Mouse (Mus musculus) bone marrow macrophage, adult 2 months (primary cell): ENCODE measurements around the gene Ppp4r1. TPM values are rescaled to one million over a fixed set of nuclear protein-coding genes. Genes with fewer than 3 reads are reported as not detected.
A peak's percentile ranks its signal among the peaks of the same experiment; 100 is the strongest.

Source experiments
- H3K27ac ChIP-seq: 2 replicates; pipeline ENCODE4 v1.5.1; 2012; ENCODE audit warnings: low read depth, low read length; ENCODE audit not compliant: insufficient read depth
- H3K4me1 ChIP-seq: 2 replicates; pipeline ENCODE4 v1.6.1; 2012; ENCODE audit warnings: low read length; ENCODE audit not compliant: control insufficient read depth, insufficient read depth
- H3K4me3 ChIP-seq: 2 replicates; pipeline ENCODE4 v1.5.1; 2012; ENCODE audit warnings: mild to moderate bottlenecking, low read length, moderate library complexity; ENCODE audit not compliant: insufficient read depth
- CTCF ChIP-seq: IDR thresholded peaks from 2 replicates; pipeline ENCODE4 v1.5.1; 2012; ENCODE audit warnings: low read depth, mild to moderate bottlenecking, low read length, moderate library complexity
- POLR2A ChIP-seq: IDR thresholded peaks from 2 replicates; pipeline ENCODE4 v1.6.1; 2012; ENCODE audit warnings: mild to moderate bottlenecking, low read depth, low read length, borderline replicate concordance
- polyA plus RNA-seq: library from polyadenylated mRNA; stranded (reverse); fragments of >200 nt; gene quantifications from 2 replicates; pipeline ENCODE4 v1.2.4, GENCODE M21; 2012; ENCODE audit not compliant: missing spikeins, insufficient read depth, insufficient read length

Gene Ppp4r1
- polyA plus RNA-seq, 1 experiment = 58.9 TPM

DNA sequence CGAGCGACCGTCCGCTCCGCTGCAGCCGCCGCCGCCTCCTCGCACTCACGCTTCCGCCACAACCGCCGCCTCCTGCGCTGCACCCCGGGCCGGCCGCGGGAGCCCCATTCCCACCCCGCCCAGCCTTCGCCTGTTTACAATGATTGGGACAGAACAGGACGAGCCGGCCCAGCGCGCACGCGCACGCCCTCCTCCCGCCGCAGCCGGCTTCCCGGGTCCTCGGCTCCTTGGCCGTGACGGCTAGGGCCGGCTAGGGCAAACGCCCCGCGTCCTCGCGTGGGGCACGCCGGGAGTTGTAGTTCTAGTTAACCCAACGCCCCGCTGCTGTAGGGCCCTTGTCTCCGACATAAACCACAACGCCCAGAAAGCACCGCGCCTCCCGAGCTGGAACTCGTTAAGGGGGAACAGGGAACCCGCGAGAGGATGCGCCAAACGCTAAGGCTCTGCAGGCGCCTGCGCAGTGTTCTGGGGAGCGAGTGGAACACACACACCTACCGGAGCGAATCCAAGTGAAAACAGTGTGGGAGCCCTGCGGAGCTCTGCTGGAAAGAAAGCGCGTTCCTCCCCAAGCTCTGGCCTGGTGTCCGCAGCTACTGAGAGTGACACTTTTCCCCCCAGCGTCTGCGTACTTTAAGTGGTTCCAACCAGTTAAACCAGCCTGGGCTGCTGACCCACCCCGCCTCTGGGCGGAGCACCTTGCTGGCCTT is 102.5 kb downstream of the Ppp4r1 start:
- Histone ChIP-seq H3K27ac (peak overlapping the region; percentile 84), H3K4me3 (peak overlapping the region; percentile 92), H3K4me1 (peaks cover 27% of the 10 kb centered on the region)
- TF ChIP-seq CTCF = no peak
- no peak; the same call in 1 of the 2 replicates for TF ChIP-seq POLR2A

DNA sequence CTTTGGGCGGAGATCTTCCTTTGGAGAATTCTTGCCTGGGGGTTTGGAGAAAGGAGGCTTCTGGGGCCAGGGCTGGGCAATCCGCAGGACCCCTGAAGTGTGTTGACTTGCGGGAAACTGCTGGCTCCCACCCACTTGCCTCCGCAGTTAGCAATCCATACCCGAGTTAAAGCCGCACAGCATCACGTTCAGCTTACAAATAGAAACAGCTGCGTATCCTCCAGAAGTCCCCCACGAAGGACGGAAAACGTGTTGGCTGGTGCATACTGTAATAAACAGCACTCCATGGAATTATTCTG is 103.0 kb downstream of the Ppp4r1 start:
- TF ChIP-seq CTCF (no peak), POLR2A (no peak)
- Histone ChIP-seq H3K27ac (peak overlapping the region; percentile 84), H3K4me1 (peaks cover 27% of the 10 kb centered on the region), H3K4me3 (peak overlapping the region; percentile 75)

DNA sequence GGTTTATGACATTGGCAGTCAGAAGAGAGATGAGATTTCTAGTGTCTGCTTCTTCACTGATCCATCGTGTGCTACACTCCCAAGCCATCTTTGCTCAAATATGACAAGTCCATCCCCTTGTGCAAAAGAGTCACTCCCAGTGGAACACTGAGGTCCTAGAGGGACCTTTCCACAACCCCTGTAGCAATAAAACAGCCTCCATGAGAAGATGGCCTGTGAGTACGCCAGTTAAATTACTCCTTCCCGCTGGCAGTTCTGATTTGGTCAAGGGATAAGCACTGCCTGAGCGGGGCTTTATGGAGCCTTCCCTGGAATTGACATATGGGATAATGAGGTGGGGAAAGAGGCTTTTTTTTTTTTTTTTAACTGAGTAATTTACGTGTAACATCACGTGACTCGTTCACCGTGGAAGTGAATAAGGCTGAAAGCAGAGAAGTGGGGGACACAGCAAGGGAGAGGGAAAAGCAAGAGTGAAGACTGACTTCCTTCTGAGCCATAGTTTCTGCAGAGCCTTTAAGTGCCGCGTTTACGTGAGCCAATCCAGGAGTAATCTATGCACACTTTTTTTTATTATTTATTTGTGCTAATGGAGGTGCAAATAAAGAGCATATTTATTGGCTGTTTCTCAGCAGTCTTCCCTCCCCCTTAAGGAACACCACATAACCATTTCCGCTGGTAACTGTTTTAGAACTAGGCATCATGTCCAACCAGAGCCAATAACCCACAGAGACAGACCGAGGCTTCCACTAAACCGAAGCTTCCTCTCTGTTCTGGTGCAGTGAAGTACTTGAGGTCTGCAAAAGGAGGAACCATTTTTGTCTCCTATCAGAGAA is 103.5 kb downstream of the Ppp4r1 start, which contains the start of gene Ralbp1:
TSS of gene Ralbp1 (minus strand) at position 102 of the 833 bp plus-strand sequence.
- peaks cover 23% of the 10 kb centered on the region for H3K4me1 ChIP-seq

DNA sequence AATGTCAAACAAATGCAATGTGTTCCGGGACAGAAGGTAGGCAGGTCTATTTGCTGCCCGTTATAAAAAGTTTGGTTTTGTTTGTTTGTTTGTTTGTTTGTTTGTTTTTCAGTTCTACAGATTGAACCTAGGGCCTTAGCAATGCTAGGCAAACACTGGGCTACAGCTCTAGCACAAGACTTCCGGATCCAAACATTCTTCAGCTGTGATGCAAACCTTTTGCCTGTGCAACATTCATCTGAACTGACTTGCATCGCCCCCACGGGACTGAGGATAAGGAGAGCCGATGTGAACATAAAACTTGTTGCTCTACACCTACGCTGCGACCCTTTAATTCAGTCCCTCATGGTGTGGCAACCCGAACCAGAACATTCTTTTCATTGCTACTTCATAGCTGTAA is 104.2 kb downstream of the Ppp4r1 start:
- H3K27ac ChIP-seq = peak overlapping the region; percentile 84
- no peak for TF ChIP-seq POLR2A
- peak overlapping the region; percentile 75 for H3K4me3 ChIP-seq

More for the DNA sequence above, 103.5 kb downstream of the Ppp4r1 start, which contains the start of gene Ralbp1:
- Histone ChIP-seq H3K27ac (peak within 1 kb of the TSS; percentile 84), H3K4me3 (peak within 1 kb of the TSS; percentile 92)
- no peak for TF ChIP-seq POLR2A
- TF ChIP-seq CTCF = no peak

GRCm38 (mm10) chr17:65889476-65889875 is 107.1 kb downstream of the Ppp4r1 start:
- TF ChIP-seq CTCF (no peak), POLR2A (no peak)
- Histone ChIP-seq H3K4me1 (peaks cover 5% of the 10 kb centered on the region), H3K27ac (no peak overlapping the region), H3K4me3 (no peak overlapping the region)

More for the DNA sequence above, 104.2 kb downstream of the Ppp4r1 start:
- H3K4me1 ChIP-seq = peaks cover 18% of the 10 kb centered on the region

Other genes with a start within 250 kb of the Ppp4r1 start
- not detected in 2 replicates for gene Tmem232, start 241.8 kb upstream of the Ppp4r1 start, polyA plus RNA-seq
- gene Vapa, start 169.0 kb upstream of the Ppp4r1 start, polyA plus RNA-seq = 145 and 149 TPM in 2 replicates
- not detected in 2 replicates for gene Txndc2, start 140.4 kb upstream of the Ppp4r1 start, polyA plus RNA-seq
- 122 and 128 TPM in 2 replicates for gene Rab31, start 9.8 kb upstream of the Ppp4r1 start, polyA plus RNA-seq
- gene Ralbp1, start 103.2 kb downstream of the Ppp4r1 start, polyA plus RNA-seq = 61.3 and 69.7 TPM in 2 replicates
- gene Twsg1, start 168.7 kb downstream of the Ppp4r1 start, polyA plus RNA-seq = 15.8 and 16.1 TPM in 2 replicates